Mouse (Mus musculus): ENCODE data around the gene Spata48.

Spata48 gene

DNA sequence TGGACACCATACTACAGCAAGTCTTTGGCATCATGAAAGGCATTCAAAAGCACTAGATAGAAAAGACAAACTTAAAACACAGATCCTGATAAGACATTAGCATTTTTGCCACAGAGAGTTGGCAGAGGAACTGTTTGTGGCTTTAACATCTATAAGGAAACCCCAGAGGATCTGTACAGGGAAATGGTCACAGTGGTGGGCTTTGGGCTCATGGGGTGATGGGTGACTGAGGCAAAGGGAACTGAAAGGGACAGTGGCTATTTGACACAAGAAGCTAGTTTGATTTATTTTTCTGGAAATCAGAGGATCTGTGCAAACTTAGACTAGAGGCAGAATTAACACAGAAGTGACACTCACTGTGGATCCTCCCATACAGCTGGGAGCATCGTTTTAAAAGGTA, 74.4 kb downstream of the Spata48 start:
- DNase-seq (ENCODE audit: inconsistent ontology term), result no peak

DNA sequence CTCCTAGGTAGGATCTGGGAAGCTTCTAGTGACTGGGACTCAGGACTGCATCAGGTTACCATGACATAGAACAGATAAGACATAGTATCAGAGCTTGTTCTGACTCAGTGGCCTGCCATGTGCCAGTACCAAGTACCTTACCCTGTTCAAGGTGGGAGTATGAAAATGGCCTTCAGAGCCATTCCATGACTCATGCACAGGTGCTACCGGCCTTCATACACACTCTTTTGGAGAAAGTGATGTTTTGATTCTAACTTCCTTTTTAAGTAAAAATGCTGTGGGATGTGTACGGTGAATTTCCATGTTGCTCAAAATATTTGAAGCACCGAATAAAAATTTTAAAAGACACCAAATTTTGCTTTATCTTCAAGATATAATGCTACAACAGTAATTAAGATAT, 84.1 kb downstream of the Spata48 start:
- DNase-seq (ENCODE audit: inconsistent ontology term), result no peak

DNA sequence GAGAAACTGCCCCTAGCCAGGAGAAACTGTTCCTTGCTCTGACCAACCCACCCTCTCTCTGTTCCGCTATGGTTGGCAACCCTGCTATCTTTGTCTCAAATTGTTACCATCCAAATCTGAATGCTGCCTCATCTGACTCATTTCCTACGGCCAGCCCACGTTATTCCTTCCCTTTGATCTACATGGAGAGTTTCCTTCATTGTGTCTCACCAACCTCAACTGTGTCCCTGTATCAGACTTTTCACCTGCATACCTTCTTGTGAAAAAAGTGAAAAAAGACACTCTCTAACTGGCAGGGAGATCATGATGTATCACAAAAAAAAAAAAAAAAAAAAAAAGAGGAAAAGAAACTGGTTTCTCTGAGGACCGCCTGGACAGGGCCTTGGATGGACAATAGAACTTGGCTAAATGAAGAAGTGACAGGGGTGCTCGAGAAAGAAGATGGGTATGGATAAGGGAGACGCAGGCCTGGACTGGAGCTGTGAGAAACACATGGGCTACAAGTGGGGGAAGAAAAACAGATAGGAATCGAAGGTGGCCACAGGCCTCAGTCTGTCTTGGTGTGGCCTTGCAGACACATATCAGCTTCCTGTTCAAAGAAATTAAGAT, 85.1 kb downstream of the Spata48 start:
- DNase-seq (ENCODE audit: inconsistent ontology term), result no peak

GRCm38 (mm10) chr11:11547597-11548240, 85.8 kb downstream of the Spata48 start:
- DNase-seq (ENCODE audit: inconsistent ontology term), result no peak

DNA sequence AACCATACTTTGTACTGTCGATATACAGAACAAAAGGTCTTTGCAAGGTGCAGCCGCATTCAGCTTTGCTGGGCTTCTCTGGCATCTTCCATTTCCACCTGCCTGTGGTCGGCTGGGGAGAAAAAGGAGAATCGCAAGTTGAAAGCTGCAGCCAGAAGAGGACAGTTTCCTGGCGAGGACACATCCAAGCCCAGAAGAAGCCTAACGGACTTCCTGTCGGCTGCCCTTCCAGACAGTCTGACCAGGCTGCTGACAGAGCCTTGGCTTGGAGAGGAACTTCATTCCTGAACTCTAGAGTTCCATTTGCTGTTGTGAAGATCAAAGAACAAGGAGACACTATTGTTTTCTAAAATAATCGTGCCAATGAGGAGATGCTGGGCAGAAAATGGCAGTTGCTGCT, 93.7 kb downstream of the Spata48 start:
- no peak for DNase-seq (ENCODE audit: inconsistent ontology term)

- no peak for DNase-seq (ENCODE audit: inconsistent ontology term)
Observed at GRCm38 (mm10) chr11:11556186-11556585, 94.3 kb downstream of the Spata48 start.

GRCm38 (mm10) chr11:11557173-11557967, 95.5 kb downstream of the Spata48 start:
- peak; percentile 14 for DNase-seq (ENCODE audit: inconsistent ontology term)

DNA sequence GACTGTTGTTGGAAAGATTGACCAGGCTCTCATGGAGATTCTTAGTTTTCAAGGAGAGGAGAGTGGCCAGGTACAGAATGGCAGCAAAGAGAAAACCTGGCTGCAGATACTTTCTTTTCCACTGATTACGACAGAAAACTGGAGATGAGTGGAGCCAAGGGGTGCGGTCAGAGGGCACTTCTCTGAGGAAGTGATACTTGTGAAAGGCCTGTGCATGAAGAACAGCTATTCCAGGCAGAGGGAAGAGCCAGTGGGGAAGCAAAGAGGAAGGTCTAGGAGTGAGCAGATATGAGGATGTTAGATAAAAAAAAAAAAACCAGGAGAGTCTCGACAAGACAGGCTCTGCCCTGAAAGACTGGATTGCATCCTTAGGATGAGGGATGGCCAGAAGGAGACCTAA, 96.8 kb downstream of the Spata48 start:
- DNase-seq (ENCODE audit: inconsistent ontology term), result no peak

DNA sequence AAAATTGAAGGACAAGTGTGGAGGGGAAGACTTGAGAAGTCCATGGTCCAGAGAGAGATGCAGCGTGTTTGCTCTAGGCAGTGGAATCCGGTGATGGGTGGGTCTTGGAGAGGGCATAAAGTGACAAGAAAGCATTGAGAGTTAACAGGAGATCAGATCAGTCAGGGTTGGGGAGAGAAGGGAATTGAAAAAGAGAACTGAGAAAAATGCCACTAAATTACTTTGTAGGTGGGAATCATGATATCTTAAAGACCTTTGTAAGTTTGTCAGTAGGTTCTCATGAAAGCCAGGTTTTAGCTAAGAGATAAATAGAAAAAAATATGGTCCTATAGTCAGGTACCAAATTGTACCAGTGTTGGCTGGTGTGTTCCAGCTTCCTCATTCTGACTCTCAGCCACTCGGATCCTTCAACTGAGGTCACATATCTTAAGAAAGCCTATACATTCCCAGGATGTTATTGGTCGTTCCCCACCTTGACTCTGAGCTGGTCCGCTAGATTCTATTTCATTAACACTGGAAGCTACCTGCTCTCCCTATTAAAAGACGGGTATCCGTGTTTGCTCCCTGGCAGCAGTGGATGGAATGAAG, 97.3 kb downstream of the Spata48 start:
- no peak for DNase-seq (ENCODE audit: inconsistent ontology term)

- DNase-seq (ENCODE audit: inconsistent ontology term), result no peak
Observed at GRCm38 (mm10) chr11:11561118-11561517, 99.2 kb downstream of the Spata48 start.

- DNase-seq (ENCODE audit: inconsistent ontology term), result no peak
Observed at GRCm38 (mm10) chr11:11564266-11565044, 102.6 kb downstream of the Spata48 start.
